Mouse (Mus musculus) embryonic facial prominence, embryonic 11.5 days (tissue): Measurements from ENCODE around the gene Espl1. TPM values are rescaled to one million over a fixed set of nuclear protein-coding genes. Genes with fewer than 3 reads are reported as not detected.

Experiments
- ATAC-seq: fragments of 200-750 bp; cut with Nextera tagmentation; replicated peaks from 2 replicates; pipeline ENCODE4 v1.8.0; 2017; ENCODE audit warnings: low read depth; ENCODE audit not compliant: insufficient number of reproducible peaks, low FRiP score, low TSS enrichment
- DNase-seq: peaks from one replicate; pipeline ENCODE4 v3.0.0-alpha.2; 2015; ENCODE audit warnings: low spot score
- H3K27ac ChIP-seq: fragments of 300-500 bp; sonication (generic); replicated peaks from 2 replicates; pipeline ENCODE4 v1.5.1; 2014; ENCODE audit warnings: mild to moderate bottlenecking, low read depth, low read length, control low read depth
- H3K27me3 ChIP-seq: fragments of 300-500 bp; sonication (generic); 2 replicates; pipeline ENCODE4 v1.6.1; 2014; ENCODE audit warnings: mild to moderate bottlenecking, low read length, moderate library complexity, mixed read lengths; ENCODE audit not compliant: control insufficient read depth, insufficient read depth
- H3K36me3 ChIP-seq: fragments of 300-500 bp; sonication (generic); replicated peaks from 2 replicates; pipeline ENCODE4 v1.6.1; 2014; ENCODE audit warnings: low read depth, mild to moderate bottlenecking, low read length, moderate library complexity, mixed read lengths; ENCODE audit not compliant: control insufficient read depth, insufficient read depth
- H3K4me1 ChIP-seq: fragments of 300-500 bp; sonication (generic); 2 replicates; pipeline ENCODE4 v1.6.1; 2014; ENCODE audit warnings: low read length, mixed read lengths; ENCODE audit not compliant: control insufficient read depth, insufficient read depth
- H3K4me2 ChIP-seq: fragments of 300-500 bp; sonication (generic); 2 replicates; pipeline ENCODE4 v1.6.1; 2014; ENCODE audit warnings: low read depth, mild to moderate bottlenecking, control low read depth, low read length, moderate library complexity
- H3K4me3 ChIP-seq: fragments of 300-500 bp; sonication (generic); 2 replicates; pipeline ENCODE4 v1.5.1; 2014; ENCODE audit warnings: low read depth, low read length, control low read depth
- H3K9ac ChIP-seq: fragments of 300-500 bp; sonication (generic); replicated peaks from 2 replicates; pipeline ENCODE4 v1.6.1; 2014; ENCODE audit warnings: mild to moderate bottlenecking, control low read depth, low read length
- H3K9me3 ChIP-seq: fragments of 300-500 bp; sonication (generic); replicated peaks from 2 replicates; pipeline ENCODE4 v1.6.1; 2016; ENCODE audit warnings: mild to moderate bottlenecking, low read length, inconsistent platforms, mixed read lengths; ENCODE audit not compliant: control insufficient read depth
- WGBS: fragments of 180-500 bp; shearing (Covaris S2); extraction: QIAGEN DNeasy Blood & Tissue Kit; methylation state at CpG from one replicate; pipeline ENCODE4 v1.1.7; 2014; 5-methylcytosine and 5-hydroxymethylcytosine counted together
- polyA plus RNA-seq: library from polyadenylated mRNA; unstranded; fragments of >200 nt; fragmentation: Nextera tagmentation; extraction: Ambion mirVana; gene quantifications from 2 replicates; pipeline ENCODE4 v1.2.1, GENCODE M21; 2014

Espl1 gene
- polyA plus RNA-seq, 1 experiment from 2014 or later, result 37.7 TPM

GRCm38 (mm10) chr15:102263037-102263436, 33.0 kb upstream of the Espl1 start:
- Histone ChIP-seq H3K36me3 (no peaks in the 10 kb centered on the region), H3K9me3 (no peaks in the 10 kb centered on the region), H3K9ac (no peak overlapping the region), H3K27me3 (no peaks in the 10 kb centered on the region), H3K27ac (no peak overlapping the region), H3K4me2 (no peak overlapping the region), H3K4me3 (no peak overlapping the region), H3K4me1 (peaks cover 9% of the 10 kb centered on the region; the same call in 1 of the 2 replicates)
- DNase-seq, result no peak
- WGBS, result 78% methylated on average over 2 of the region's 2 CpGs
- no peak for ATAC-seq

- Histone ChIP-seq H3K4me2 (no peak overlapping the region), H3K4me1 (peaks cover 5% of the 10 kb centered on the region), H3K9ac (no peak overlapping the region), H3K36me3 (no peaks in the 10 kb centered on the region), H3K4me3 (no peak overlapping the region), H3K9me3 (no peaks in the 10 kb centered on the region), H3K27me3 (no peaks in the 10 kb centered on the region), H3K27ac (no peak overlapping the region)
- DNase-seq (no peak), ATAC-seq (no peak)
- 89% methylated on average over 5 of the region's 5 CpGs for WGBS
Measured at GRCm38 (mm10) chr15:102265548-102265947, 30.5 kb upstream of the Espl1 start.

GRCm38 (mm10) chr15:102270274-102270960, 25.6 kb upstream of the Espl1 start, which contains the start of gene Gm9918:
TSS of gene Gm9918 (plus strand) at chr15:102270563.
- peaks cover 5% of the 10 kb centered on the region for H3K4me1 ChIP-seq
- 6% methylated on average over 21 of the region's 21 CpGs for WGBS
- H3K9ac ChIP-seq, result peak within 1 kb of the TSS; percentile 13
- no peak within 1 kb of the TSS for H3K27ac ChIP-seq
- H3K4me2 ChIP-seq, result peak within 1 kb of the TSS; percentile 60
- no peaks in the 10 kb centered on the region for H3K27me3 ChIP-seq
- no peaks in the 10 kb centered on the region for H3K36me3 ChIP-seq
- 0 out of 2 replicates have a peak, but pooled peaks have one; percentile 36 for ATAC-seq
- H3K4me3 ChIP-seq, result peak within 1 kb of the TSS; percentile 21
- H3K9me3 ChIP-seq, result no peaks in the 10 kb centered on the region
- no peak for DNase-seq

GRCm38 (mm10) chr15:102271441-102271840, 24.6 kb upstream of the Espl1 start:
- H3K4me3 ChIP-seq, result no peak overlapping the region
- H3K9me3 ChIP-seq, result no peaks in the 10 kb centered on the region
- 23% methylated on average over 3 of the region's 3 CpGs for WGBS
- H3K27ac ChIP-seq, result no peak overlapping the region
- no peaks in the 10 kb centered on the region for H3K36me3 ChIP-seq
- H3K4me2 ChIP-seq, result peak overlapping the region; percentile 60; the same call in 1 of the 2 replicates
- DNase-seq (no peak), ATAC-seq (no peak)
- H3K9ac ChIP-seq, result no peak overlapping the region
- H3K27me3 ChIP-seq, result no peaks in the 10 kb centered on the region
- H3K4me1 ChIP-seq, result peaks cover 5% of the 10 kb centered on the region

GRCm38 (mm10) chr15:102273982-102274716, 21.9 kb upstream of the Espl1 start:
- Histone ChIP-seq H3K9me3 (no peaks in the 10 kb centered on the region), H3K27me3 (no peaks in the 10 kb centered on the region), H3K4me2 (no peak overlapping the region), H3K9ac (no peak overlapping the region), H3K4me3 (no peak overlapping the region), H3K4me1 (peaks cover 5% of the 10 kb centered on the region), H3K27ac (no peak overlapping the region), H3K36me3 (no peaks in the 10 kb centered on the region)
- ATAC-seq, result no peak
- DNase-seq, result no peak
- WGBS, result 74% methylated on average over 6 of the region's 6 CpGs

GRCm38 (mm10) chr15:102278726-102279091, 17.4 kb upstream of the Espl1 start:
- H3K9ac ChIP-seq, result peak overlapping the region; percentile 69
- H3K9me3 ChIP-seq, result no peaks in the 10 kb centered on the region
- H3K4me1 ChIP-seq, result peaks cover 6% of the 10 kb centered on the region
- H3K4me2 ChIP-seq, result peak overlapping the region; percentile 43
- H3K4me3 ChIP-seq, result peak overlapping the region; percentile 90
- H3K27me3 ChIP-seq, result no peaks in the 10 kb centered on the region
- peak overlapping the region; percentile 76 for H3K27ac ChIP-seq
- DNase-seq, result no peak
- no peaks in the 10 kb centered on the region; the same call in none of the 2 replicates for H3K36me3 ChIP-seq
- no peak; the same call in 1 of the 2 replicates for ATAC-seq
- WGBS, result 34% methylated on average over 7 of the region's 7 CpGs

- peak within 1 kb of the TSS; percentile 90 for H3K4me3 ChIP-seq
- peak within 1 kb of the TSS; percentile 84 for H3K9ac ChIP-seq
- peak within 1 kb of the TSS; percentile 43 for H3K4me2 ChIP-seq
- peak; percentile 95 for DNase-seq
- ATAC-seq, result peak; percentile 95
- H3K9me3 ChIP-seq, result no peaks in the 10 kb centered on the region
- H3K36me3 ChIP-seq, result no peaks in the 10 kb centered on the region; the same call in none of the 2 replicates
- H3K4me1 ChIP-seq, result peaks cover 6% of the 10 kb centered on the region
- H3K27ac ChIP-seq, result peak within 1 kb of the TSS; percentile 76
- no peaks in the 10 kb centered on the region for H3K27me3 ChIP-seq
- WGBS, result under 1% methylated on average over 65 of the region's 65 CpGs
Measured at GRCm38 (mm10) chr15:102279092-102279782, 16.8 kb upstream of the Espl1 start, which contains the start of gene Mfsd5. TSS of gene Mfsd5 (plus strand) at chr15:102279454.
